Mouse (Mus musculus): ENCODE results near the gene Arx.

GRCm38 (mm10) chrX:93251329-93251728 lies 34.9 kb upstream of the Arx start:
- TF ChIP-seq HCFC1 (IDR thresholded peaks at IDR 0.05; ENCODE audit: borderline replicate concordance, insufficient read depth, low read length) = no peak
- no peak for TF ChIP-seq ZC3H11A (IDR thresholded peaks at IDR 0.05; ENCODE audit: borderline replicate concordance, low read depth, low read length)
- no peak for TF ChIP-seq ZNF384 (IDR thresholded peaks at IDR 0.05; ENCODE audit: low read depth, low read length)
- no peak for TF ChIP-seq MAFK (IDR thresholded peaks at IDR 0.05; ENCODE audit: insufficient read depth, low read depth, low read length)
- no peak for TF ChIP-seq CHD2 (IDR thresholded peaks at IDR 0.05; ENCODE audit: low read depth, low read length)
